Mouse (Mus musculus) heart, postnatal 14 days (tissue): Measurements from ENCODE around the gene Fam199x. TPM values are rescaled to one million over a fixed set of nuclear protein-coding genes. Genes with fewer than 3 reads are reported as not detected.

Experiments
- DNase-seq, 2 experiments: peaks; one replicate each; pipeline ENCODE4 v3.0.0; 2021 to 2022
- intact Hi-C: fragments of 180-260 bp; cut with DNase I; formaldehyde crosslinking; loops from one replicate; pipeline ENCODE4 v1.15.1; 2025
- long read RNA-seq, 2 experiments: library from polyadenylated mRNA; stranded (forward); transcript quantifications; one replicate each; pipeline ENCODE4 v2.0.0; 2021
- total RNA-seq, 2 experiments: library from RNA; stranded (reverse); gene quantifications; 2 replicates each; pipeline ENCODE4 v1.2.3; 2021

Gene Fam199x
- 1 to 10 TPM; 4.4 to 4.9 TPM for total RNA-seq
- long read RNA-seq, experiment 1, full-length matches to known transcripts = 7 of 7 reads
- long read RNA-seq, experiment 1, partial matches to known transcripts = 0 of 7 reads
- long read RNA-seq, experiment 1, other reads (novel, unspliced or antisense) = 0 of 7 reads
- long read RNA-seq, experiment 2, full-length matches to known transcripts = 4 of 5 reads
- long read RNA-seq, experiment 2, partial matches to known transcripts = 0 of 5 reads
- long read RNA-seq, experiment 2, other reads (novel, unspliced or antisense) = 1 of 5 reads

DNA sequence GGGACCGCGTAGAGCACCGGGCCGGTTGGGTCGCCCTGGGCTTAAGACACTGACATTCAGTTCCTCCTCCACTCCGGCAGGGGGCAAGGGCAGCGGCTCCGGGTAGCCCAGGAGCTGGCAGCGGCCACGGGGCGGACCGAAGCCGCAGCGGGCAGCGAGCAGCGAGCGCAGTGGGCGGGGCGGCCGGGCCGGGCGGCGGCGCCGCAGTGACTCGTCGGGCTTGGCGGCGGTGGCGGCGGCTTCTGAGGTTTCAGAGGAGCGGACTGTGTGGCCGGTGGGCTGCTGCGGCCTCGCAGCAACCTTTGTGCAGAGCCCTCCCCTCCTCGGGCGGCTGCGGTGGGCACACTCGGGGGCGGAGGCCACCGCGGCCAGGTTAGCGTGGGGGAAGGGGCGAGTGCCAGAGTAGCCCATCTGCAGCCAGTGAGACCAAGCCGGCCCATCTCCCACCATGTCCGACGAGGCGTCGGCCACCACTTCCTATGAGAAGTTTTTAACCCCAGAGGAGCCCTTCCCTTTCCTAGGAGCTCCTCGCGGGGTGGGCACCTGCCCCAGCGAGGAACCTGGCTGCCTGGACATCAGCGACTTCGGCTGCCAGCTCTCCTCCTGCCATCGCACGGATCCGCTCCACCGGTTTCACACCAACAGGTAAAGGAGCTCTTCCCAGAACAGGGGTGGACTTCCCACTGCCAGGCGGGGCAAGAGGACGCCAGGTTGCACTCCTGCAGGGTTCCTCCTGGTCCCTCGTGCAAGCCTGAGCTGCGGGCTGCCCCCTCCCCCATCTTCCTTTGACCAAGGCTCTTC lies at the start of gene Fam199x:
TSS of gene Fam199x (plus strand) at position 170 of the 801 bp plus-strand sequence.
- intact Hi-C loops = no loop called here
- peak; percentile 83 for DNase-seq

DNA sequence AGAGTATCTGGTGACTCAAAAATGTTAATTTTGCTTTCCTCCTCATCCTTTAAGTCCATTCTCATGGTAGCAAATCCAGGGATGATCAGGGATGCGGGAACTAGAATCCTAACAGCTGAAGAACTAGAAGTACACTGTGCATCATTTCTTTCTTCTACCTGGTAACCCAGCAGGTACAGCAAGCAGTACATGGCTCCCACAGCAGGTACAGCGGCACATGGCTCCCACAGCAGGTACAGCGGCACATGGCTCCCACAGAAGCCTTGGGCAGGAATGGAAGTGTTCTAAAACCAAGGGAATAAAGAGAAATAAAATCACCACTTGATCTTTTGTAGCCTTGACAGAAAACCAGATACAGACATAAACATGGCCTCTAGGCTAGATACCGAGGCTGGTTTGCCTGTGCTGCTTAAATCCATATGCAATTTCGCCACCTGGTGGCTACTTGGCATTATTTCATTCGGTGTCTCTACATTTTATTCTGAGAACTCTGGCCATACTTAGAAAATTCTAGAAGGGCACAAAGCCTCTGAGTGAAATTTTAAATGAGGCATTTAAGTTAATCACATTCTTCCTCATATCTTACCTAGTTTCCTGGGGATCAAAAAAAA lies 34.2 kb upstream of the Fam199x start:
- intact Hi-C loops = loop anchor here (5.0 to 10.0 kb wide), 3 partner anchors 38 to 390 kb away; partner anchors contain the start of genes Tmsb15b1, Tmsb15b2 and Tmsb15l
- DNase-seq = peak; percentile 15 to 44

DNA sequence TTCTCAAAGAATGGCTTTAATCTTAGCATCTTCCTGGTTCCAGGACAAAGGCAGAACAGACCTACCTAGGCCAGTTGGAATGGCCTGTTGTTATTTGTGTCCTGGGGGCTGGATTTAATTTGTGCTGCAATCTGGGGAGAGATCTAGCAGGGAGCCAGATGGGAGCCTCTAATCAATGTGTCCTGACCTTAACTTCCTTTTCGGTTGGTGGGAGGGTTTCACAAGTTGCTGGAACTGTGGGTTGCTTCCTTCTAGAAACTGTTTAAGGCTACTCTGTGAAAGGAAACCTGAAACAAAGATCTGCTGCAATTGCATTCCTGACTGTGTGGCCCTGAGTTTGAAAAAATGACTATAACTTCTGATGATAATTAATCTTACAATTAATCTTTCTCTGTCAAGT lies 31.7 kb upstream of the Fam199x start:
- intact Hi-C loops = loop anchor here (2.0 to 10.0 kb wide), 4 partner anchors 40 to 393 kb away; partner anchors contain the start of genes Morf4l2, Tmsb15b1, Tmsb15b2 and Tmsb15l
- DNase-seq = no peak

DNA sequence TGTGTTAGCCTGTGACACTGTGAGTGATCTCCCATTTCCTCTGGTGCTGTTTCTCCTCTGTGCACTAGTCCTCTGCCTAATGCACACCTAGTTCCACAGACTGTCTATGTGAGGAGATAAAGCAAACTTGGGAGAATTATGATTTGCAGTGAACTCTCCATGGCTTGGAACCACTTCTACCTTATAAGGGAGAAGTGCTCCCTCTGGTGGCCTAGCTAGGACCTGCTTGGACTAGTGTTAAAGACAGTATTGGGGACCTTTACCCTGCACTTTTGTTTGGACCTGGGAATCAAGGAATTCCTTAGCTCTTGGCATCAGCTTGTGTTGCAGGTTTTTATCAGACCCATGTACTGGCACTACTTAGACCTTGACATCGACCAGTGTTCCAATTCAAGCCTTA lies 30.1 kb upstream of the Fam199x start:
- DNase-seq = peak; percentile 47 to 63
- intact Hi-C loops = loop anchor here (2.0 to 10.0 kb wide), 4 partner anchors 42 to 395 kb away; partner anchors contain the start of genes Morf4l2, Tmsb15b1, Tmsb15b2 and Tmsb15l

DNA sequence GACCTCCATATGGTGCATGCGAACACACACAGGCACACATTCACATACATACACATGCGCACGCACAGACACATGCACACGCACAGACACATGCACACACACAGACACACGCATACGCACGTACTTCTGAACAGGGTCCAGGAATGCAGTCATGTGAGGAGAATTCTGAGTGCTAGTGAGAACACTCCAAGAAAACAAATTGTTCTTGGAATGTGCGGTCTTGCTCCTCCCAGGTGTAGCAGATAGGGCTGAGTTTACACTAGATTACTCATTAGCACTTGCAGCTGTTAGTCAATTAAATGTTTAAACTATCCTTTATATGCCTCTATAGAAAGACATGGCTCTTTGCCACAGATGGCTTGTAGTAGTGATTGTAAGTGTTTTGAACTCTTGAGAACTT lies 18.5 kb upstream of the Fam199x start:
- intact Hi-C loops = no loop called here
- no peak for DNase-seq

DNA sequence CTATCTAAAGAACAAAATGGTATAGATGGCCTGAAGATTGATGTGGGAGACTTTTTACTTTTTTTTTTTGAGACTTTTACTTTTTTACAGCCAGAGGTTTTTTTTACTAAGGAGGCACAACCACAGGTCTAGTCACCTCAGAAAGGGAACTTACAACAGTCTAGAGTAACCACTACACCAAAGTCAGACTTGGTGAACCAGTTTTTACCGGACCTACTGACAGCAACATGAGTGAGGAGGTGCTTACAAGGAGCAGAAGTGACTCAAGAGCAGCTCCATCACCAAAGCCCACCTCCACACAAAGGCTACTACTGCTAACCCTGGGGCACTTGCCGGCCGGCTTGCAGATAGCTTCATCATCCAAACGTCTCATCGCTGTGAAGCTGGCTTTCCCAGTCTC lies 17.7 kb upstream of the Fam199x start:
- no peak for DNase-seq
- intact Hi-C loops = no loop called here

DNA sequence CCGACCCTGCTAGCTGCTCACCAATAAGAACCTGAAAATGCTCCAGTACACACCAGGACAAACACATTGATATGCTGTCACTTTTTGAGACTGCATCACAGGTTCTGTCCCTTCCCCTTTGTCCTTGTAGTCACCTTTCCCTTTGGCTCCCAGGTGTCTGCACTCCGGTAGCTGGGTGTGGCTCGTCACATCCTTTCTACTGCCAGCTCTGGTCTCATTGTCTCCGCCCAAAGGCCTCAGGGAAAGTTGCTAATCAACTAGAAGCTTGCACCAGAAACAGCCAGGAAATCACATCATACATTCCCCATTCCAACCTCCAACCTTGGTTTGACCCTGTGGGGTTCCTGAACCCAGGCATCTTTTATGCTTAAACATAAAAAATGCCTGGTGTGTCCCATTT lies 15.1 kb upstream of the Fam199x start:
- intact Hi-C loops = no loop called here
- no peak for DNase-seq

DNA sequence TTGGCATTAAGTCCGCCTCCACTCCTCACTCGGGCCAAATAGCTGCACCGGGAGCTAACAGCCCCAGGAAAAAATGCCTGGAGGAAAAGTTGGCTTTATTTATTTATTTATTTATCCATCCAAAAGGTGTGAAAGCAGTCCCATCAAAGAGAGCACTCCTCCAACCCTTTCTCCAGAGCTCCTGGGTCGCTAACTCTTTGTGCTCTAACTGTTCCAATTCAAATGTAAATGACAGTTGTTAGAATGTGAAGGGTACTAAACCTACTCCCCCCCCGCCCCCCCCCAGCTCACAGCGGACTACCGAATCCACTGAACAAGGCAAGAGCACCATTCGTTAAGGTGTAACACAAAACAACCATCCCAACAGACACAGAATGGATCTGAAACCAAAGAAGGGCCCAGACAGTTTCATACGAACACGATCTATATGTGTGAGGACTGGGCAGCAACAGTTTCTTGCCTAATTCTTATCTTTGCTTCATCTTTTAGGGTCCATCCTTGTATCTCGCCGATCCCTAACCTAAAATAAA lies 11.9 kb upstream of the Fam199x start:
- intact Hi-C loops = no loop called here
- no peak for DNase-seq

DNA sequence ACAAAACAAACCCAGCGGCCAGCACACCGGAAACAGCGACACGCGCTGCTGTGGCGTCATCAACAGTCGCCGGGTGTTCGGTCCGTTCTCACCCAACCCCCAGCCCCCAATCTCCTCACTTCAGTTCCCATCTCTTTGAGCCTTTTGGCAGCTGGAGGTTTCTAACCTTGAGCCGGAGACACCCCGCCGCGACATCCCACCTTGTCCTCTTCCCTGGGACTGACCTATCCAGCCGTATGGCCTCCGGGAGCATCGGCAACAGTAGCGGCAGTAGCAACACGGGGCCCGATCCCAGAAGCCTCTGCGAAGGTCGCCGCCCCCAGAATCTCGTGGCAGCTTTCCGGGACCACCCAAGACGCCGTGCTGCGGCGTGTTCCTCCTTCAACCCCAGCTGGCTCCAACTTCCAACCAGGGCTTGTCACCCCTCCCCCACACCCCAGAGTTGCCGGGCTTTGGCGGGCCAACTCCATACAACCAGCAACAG lies 11.4 kb upstream of the Fam199x start, which contains the start of gene Slc25a53:
TSS of gene Slc25a53 (minus strand) at position 303 of the 484 bp plus-strand sequence.
- DNase-seq = peak; percentile 82 to 88
- intact Hi-C loops = no loop called here

DNA sequence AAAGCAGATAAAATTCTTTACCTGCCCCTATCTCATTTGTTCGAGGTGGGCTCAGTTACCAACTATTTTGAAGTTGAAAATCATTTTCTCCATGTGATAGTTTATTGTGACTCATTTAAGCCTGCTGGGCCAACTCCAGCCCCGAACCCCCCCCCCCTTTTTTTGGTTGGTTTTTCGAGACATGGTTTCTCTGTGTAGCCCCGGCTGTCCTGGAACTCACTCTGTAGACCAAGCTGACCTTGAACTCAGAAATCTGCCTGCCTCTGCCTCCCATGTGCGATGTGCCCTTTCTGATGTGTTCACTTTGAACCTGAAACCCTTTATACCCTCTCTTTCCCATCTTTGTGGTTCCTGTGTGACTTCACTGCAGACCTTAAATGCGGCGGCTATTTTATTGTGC lies 10.9 kb upstream of the Fam199x start:
- no peak for DNase-seq
- intact Hi-C loops = no loop called here

DNA sequence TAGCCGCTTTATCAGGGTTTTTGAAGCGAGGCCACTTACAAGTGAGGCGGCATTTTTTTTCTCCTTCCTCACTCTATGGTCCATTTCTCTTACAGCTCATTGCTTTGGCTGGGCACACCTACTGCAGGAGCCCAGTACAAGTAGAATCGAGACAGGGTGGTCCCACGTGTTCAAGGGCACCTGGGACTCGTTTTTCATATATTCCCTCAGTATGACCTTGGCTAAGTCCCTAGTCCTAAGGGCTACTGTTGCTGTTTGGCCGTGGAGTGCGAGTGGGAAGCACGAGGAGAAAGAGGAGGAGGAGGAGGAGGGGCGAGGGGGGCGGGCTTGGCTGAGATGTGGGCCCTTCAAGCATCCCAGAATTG lies 352 bp upstream of the Fam199x start:
- no peak for DNase-seq
- intact Hi-C loops = no loop called here

DNA sequence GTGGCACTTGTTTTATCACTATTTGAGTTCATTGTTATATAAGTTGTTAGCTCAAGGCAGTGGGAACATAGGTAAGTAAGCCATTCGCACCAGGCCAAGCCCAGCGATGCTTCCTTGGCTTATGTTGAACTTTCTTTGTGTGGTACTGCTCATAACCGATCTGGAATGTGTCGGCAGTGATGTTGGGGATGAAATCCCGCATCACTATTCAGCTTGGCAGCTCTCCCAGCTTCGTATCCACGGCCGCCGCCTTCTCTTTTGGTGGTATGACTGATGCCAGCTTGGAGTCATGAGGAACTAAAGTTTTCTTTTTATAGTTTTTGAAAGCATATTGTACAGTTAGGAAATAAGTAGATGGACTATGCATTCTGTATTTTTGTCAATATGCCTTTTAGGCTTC lies 13.8 kb downstream of the Fam199x start:
- DNase-seq = no peak
- intact Hi-C loops = no loop called here

DNA sequence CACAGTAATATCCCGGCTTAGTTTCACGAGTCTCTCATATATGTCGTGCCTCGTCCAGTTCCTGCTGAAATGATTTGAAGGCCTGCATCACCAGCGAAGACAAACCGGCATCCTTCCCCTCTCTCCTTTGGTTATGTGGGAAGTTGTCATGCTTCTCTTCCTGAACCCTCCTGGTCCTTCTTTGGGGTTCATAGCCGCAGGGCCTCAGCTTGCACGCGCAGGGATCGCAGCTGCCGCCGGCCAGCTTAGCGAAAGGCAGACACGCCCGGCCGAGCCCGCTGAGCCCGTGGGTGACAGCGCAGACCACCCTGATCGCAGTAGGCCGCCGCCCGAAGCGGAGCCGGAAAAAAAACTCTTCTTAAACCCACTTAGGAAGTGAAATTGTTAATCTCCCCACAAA lies 55.1 kb downstream of the Fam199x start:
- intact Hi-C loops = no loop called here
- no peak for DNase-seq

DNA sequence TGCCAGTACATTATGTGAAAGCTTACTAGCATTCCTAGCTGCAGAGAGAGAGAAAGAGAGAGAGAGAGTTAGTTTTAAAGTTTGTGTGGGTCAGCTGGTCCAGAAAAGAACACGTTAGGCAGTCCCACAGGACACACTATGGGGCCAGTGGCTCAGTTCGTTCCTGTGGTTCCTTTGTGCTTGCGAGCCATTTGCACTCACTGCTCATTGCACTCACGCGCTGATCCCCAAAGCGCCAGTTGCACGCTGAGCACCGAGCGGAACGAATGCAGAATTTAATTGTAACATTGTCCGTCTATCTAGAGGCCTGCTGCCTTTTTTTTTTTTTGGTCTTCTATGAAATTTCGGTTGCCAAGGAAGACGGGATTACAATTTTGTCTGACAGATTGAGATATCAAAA lies 57.1 kb downstream of the Fam199x start:
- DNase-seq = no peak
- intact Hi-C loops = no loop called here

DNA sequence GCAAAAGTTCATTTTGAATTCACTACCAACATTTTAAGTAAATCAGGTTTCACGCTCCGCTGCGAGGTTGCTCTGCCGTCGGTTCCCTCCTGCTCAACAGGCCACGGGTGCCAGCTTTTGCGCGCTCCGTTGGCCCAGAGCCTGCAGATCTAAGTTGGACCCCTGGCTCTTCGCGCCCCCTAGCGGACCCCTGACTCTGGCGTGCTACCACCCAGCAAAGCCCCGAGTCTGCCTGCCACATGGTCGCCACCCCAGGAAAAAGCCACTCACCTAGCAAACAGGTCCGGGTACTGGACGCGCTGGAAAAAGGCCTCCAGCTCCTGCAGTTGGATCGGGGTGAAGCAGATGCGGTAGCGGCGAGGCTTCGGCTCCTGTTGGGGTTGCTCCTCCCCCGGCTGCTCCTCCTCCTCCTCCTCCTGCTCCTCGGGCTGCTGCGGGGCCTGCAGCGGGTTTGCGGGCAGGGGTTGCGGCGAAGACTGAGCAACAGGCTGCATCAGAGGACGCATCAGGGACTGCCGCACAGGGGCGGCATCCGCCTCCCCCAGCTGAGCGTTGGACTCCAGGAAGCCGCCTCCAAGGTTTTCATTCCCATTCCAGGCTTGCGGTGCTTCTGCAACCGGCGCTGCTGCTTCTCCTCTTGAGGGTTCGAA lies 68.8 kb downstream of the Fam199x start:
- intact Hi-C loops = no loop called here
- DNase-seq = peak; percentile 12 to 42

DNA sequence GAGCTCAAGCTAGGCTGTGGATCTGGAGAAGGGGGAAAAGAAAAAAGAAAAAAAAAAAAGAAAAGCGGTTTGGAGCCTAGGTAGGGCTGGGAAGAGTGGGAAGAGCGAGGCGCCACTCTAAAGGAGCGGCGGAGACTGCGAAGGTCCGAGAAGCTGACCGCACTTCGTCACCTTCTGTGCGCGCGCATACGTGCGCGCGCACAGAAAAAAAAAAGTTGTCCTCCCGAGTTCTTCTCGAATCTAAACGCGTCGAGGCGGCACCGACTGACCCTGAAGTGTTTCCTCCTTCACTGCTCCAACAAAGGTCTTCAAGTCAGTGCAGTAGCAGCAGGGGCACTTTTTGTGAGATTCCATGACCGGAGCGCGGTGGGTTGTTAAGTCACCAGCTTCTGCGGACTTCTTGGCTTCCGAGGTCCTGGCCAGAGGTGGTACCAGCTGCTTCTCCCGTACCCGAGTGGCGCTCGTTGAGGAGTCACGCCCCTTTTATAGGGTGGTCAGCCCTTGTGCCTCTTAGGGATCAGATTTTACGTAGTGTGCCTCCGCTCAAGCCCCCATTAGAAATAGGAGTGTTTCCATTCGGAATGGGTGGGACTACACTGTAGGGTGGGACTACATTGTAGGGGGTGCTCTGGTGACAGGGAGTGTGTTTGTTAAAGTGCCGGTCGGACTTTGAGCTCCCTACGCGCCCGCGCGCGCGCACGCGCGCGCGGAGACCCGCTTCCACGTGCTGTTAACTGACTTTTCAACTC lies 70.5 kb downstream of the Fam199x start:
- no peak for DNase-seq
- intact Hi-C loops = no loop called here

DNA sequence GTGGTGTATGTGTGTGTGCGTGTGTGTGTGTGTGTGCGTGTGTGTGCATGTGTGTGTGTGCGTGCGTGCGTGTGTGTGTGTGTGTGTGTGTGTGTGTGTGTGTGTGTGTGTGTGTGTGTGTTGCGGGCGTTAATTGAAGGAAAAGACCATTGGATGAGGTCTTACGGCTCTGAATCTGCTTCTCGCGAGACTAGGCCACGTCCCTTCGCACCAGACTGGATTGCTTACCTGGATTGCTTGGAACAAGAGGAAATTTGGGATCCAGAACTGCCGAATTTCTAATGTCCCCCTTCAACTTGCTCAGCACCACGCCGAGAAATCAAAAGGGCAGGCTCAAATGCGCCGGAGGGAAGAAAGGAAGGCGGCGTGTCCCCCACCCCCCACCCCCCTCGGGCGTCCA lies 72.3 kb downstream of the Fam199x start, which contains the start of gene Esx1:
TSS of gene Esx1 (minus strand) at position 366 of the 400 bp plus-strand sequence.
- no peak for DNase-seq
- intact Hi-C loops = no loop called here

DNA sequence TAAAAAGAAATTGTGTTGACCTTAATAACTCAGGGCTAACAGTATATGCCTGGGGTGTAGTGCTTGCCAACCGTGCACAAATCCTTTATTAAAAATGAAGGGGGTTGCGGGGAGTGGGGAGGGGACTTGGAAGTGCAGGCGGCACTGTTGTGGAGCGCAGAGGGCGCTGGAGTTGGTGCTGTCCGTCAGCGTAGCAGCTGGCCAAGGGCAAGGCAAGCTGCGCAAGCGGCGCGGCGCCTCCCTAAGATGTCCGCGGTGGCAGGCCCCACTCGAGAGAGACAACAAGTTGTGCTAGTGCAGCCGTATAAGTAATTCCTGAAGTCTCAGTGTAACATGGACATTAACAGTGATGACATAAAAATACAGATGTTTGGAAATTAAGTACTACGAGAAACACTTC lies 78.1 kb downstream of the Fam199x start:
- intact Hi-C loops = no loop called here
- no peak for DNase-seq
